Mouse (Mus musculus): ENCODE results near the gene Syne1. TPM values are rescaled to one million over a fixed set of nuclear protein-coding genes. Genes with fewer than 3 reads are reported as not detected.

The Syne1 gene
- total RNA-seq, 4 experiments from 2014 or later = 289 to 355 (median 322) TPM

GRCm38 (mm10) chr10:5309961-5310713 is 241.1 kb downstream of the Syne1 start:
- no peak for DNase-seq (ENCODE audit: low spot score in 2 of 2)

DNA sequence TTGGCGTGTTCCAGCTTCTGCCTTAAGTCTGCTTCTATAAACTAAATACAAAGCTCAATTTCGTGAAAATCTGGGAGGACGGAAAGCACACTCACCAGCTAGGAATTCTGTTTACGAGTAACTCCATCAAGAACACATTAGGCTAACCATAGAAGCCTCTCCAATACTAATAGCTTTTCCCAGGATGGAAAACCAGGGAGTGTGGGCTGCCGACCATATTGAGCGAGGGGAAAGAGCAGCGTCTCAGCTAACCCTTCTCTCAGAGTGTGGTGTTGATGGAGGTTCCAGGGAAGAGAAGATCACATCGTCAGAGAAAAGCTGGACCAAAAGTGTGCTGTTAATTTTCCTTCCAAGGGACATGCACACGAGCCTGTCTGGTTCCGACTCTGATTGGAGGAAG is 241.9 kb downstream of the Syne1 start:
- no peak for DNase-seq (ENCODE audit: low spot score in 2 of 2)

GRCm38 (mm10) chr10:5305555-5305954 is 245.7 kb downstream of the Syne1 start:
- DNase-seq (ENCODE audit: low spot score in 2 of 2) = no peak

- no peak for DNase-seq (ENCODE audit: low spot score in 2 of 2)
Observed at GRCm38 (mm10) chr10:5295291-5295891, 255.9 kb downstream of the Syne1 start.

GRCm38 (mm10) chr10:5289575-5289909 is 261.7 kb downstream of the Syne1 start:
- no peak for DNase-seq (ENCODE audit: low spot score in 2 of 2)

DNA sequence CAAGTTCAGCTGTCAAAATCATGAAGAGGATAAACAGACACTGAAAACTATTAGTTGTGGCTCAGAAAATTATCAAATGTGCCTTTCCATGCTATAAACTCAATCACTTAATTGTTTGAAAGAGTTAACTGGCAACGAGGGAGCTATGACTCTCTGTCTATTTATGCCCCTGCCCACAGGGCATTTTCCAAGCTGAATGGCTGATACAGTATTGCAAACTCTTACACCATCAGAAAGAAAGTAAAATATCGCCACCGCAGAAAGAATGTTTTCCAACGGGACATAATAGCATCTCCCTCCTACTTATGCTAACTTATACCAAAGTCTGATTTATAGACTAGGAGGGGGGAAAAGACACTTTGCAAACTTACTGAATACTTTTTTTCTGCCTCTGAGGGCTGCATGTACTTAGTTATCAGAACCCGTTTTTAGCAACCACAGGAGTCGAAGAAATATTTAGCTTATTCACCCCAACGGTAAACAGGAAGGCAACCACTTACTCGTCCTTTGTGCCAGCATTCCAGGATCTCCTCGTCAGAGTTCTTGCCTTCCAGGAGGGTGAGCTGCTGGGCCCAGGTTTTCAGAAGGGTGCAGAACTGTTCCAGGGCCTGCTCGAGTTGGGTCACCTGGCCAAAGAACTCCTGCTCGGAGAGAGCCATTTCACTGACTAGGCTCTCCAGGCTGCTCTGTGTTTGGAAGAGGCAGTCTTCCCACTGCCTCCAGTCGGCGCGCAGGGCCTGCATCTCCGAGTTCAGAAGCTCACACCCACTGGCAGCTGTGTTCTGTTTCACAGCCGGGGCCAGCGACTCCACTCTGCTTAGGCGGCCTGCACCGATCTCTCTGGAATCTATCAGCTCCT is 262.3 kb downstream of the Syne1 start:
- DNase-seq (ENCODE audit: low spot score in 2 of 2) = peak; percentile 45 to 74

- DNase-seq (ENCODE audit: low spot score in 2 of 2) = no peak
Observed at GRCm38 (mm10) chr10:5288262-5288661, 263.0 kb downstream of the Syne1 start.

DNA sequence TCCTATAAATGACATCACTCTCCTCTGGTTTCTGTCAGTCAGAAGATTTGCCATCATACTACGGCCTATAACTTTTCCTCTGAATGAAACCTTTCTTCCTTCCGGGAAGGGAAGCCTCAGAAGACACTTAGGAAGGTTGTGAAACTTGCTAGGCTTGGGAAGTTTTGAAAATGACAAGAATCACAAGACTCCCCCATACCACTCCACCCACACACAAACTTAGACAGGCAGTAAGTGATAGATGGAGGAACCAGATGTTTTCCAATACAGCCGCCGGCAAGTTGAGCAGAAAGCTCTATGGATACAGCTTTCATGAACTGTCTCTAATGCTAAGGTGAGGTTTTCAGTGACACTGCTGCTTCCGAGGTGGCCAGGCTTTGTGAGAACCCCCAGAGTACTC is 275.5 kb downstream of the Syne1 start:
- no peak for DNase-seq (ENCODE audit: low spot score in 2 of 2)

- no peak for DNase-seq (ENCODE audit: low spot score in 2 of 2)
Observed at GRCm38 (mm10) chr10:5270641-5271040, 280.6 kb downstream of the Syne1 start.

GRCm38 (mm10) chr10:5264418-5264817 is 286.9 kb downstream of the Syne1 start:
- DNase-seq (ENCODE audit: low spot score in 2 of 2) = peak in 1 of 2 experiments; percentile 27

DNA sequence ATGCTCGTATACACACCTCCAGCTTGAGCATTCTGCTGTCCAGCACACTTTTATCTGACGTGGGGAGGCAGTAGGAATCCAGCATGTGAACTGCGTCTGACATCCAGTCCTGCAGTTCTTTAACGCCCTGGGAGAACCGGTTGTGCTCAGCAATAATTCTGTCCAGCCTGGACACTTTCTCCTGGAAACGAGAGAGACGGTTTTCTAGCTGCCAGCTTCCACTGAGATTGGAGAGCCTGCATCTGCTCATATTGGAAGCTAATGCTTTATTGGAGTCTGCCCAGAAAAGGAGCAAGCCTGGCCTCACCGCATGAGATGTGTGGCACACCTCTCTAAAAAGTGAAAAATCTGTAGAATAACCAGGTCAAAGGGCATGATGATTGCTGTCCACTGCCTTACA is 288.6 kb downstream of the Syne1 start:
- DNase-seq (ENCODE audit: low spot score in 2 of 2) = no peak

DNA sequence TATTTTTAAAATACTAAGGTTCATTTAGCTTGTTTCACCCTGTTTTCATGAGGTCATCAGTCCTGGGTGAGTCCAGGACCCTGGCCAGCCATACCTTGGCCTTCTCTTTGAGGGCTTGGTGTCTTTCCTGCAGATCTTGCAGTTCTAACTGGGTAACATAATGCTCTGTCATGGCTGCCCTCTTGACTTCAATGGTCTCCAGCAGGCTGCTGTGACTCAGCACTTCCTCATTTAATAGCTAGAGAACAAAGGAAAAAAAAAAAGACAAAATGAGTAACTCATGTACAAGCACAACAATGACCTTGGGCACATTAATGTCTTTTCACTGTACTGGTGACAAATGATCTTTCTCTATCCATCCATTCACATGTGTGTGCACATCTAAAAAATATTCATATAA is 294.6 kb downstream of the Syne1 start:
- DNase-seq (ENCODE audit: low spot score in 2 of 2) = no peak

GRCm38 (mm10) chr10:5253752-5254151 is 297.5 kb downstream of the Syne1 start:
- DNase-seq (ENCODE audit: low spot score in 2 of 2) = no peak

GRCm38 (mm10) chr10:5250702-5251101 is 300.6 kb downstream of the Syne1 start:
- no peak for DNase-seq (ENCODE audit: low spot score in 2 of 2)

DNA sequence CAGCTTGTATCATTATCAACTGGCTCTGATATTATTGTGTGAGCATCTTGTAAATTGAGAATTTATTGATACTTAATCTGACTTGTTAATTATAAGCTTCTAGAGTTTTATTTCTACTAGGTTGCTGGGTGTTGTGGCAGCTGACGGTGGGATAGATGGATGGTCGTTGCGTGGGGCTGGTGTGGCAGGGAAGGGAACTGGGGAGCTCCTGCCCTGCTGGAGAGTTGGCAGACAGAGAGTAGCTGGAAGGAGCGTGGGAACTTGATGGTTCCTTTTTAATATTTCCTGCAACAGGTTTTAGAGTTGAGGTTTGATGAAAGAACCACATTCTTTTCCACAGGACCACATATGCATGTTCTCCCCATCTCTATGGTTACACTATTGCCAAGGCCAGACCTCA is 311.6 kb downstream of the Syne1 start:
- no peak for DNase-seq (ENCODE audit: low spot score in 2 of 2)

DNA sequence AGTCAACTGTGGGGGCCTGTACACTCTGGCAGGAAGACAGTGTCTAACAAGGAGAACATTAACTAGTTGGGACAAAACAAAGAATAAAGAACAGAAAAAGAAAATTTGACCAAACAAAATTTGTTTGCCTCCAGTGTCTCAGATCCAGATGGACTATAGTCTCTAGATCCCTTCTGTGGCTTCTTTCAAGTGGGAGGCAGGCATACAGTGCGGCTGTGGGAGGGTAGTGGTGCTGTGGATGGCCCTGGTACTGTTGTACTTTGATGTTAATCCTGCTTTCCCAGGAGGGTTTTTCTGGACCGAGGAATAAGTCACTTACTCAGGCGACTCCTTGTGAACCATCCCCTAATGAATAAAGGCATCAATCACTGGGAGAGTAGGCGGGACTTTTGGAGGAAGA is 314.4 kb downstream of the Syne1 start:
- DNase-seq (ENCODE audit: low spot score in 2 of 2) = no peak

DNA sequence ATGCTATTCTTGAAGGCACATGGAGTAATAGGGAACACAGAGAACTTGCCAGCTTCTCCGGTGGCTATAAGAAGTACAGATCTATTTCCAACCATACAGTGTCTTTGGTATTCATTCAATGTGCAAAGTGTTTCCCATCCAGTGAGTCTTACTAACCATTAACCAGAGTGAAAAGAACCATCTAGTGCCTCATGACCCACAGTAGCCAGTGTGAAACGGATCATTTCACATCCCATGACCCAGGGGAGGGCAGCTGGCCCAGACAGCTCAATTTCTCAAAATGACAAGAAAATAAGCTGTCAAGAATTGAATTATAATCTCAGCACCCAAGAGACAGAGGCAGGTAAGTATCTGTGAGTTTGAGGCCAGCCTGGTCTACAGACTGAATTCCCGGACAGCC is 315.1 kb downstream of the Syne1 start:
- DNase-seq (ENCODE audit: low spot score in 2 of 2) = no peak

DNA sequence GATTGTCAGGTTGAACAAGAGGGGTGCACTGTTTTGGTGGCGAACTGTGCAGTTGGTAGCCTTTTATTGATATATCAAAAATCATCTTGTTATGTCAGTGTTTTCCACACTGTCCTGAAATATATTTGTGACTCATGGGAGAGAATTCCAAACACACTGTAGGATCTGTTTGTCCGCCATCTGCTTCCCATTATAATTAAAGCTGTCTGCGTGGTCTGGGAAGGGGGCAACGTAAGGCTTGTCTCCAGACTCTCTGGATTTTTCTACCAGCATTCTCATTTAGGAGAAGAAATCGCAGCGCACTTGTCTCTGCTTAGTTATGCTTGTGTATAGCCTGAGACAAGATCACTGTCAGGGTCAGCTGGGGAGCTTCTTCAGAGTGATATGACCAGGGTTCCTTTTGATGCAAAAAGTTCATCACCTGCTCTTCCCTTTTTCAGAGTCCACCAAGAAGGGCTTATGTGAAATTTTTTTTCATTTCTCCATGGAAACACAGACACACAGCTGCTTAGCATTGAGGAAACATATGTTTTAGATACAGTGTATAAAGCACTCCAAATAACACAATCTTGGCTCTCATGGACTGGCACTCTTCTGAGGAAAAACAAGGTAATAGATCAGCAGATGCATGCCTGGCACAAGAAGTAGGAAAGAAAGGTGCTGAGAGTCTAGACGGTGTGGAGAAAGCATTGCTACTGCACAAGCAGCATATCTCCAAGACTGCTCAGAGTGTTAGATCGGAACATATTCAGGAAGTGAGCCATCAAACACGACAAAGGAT is 316.4 kb downstream of the Syne1 start:
- DNase-seq (ENCODE audit: low spot score in 2 of 2) = peak in 1 of 2 experiments; percentile 21

- DNase-seq (ENCODE audit: low spot score in 2 of 2) = no peak
Observed at GRCm38 (mm10) chr10:5229129-5229528, 322.2 kb downstream of the Syne1 start.

DNA sequence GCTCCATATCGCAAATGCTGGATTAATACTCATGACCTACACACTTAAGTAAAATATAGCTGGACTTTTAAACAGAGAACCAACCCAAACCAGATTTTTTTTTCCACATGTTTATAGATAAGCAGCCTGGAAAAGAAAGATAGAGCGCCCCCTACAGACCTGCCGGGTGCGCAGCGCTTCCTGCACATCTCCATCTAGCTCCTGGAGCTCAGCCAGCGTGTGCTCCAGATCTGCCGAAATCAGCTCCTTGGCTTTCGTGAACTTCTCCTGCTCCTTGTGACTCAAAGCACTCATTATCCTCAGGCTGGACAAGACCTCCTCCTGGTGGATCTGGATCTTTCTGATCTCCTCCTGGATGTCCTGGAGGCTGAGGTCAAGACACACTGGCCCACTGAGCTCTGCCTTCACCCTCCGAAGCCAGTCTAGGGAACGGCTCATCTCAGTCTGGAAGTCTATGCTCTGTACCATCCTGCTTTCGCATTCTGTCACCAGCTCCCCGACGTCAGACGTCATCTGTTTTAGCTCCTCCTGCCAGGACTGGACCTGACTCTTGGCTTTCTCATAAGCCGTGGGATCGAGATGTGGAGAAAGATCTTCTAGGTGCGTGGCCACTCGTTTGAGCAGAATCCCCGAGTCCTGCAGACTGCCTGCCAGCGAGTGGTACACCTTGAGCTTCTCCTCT is 323.7 kb downstream of the Syne1 start:
- DNase-seq (ENCODE audit: low spot score in 2 of 2) = no peak

DNA sequence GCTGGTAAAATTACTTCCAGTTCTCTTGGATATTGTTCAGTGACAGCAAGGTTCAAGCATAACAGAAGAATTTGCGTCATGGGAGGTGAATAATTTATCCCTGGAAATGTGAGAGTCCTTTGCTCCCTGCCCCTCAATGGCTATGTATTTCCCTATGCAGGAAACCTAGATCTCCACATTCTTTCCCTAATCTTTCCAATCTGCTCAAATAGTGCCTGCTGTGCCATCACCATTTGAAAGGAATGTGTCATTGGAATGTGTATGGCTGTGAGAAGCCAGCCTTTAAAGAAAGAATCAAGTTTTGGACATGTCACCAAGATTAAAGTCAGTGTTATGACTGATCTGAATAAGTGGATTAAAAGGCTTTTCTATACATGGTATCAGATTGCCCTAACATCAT is 335.3 kb downstream of the Syne1 start:
- DNase-seq (ENCODE audit: low spot score in 2 of 2) = no peak
